Mouse (Mus musculus): ENCODE data around the gene Klhl7. TPM values are rescaled to one million over a fixed set of nuclear protein-coding genes. Genes with fewer than 3 reads are reported as not detected.

The Klhl7 gene
- polyA plus RNA-seq, 1 experiment = 0.28 TPM

GRCm38 (mm10) chr5:24107740-24108098 lies 7.3 kb downstream of the Klhl7 start:
- 63% methylated on average over 3 of the region's 3 CpGs for WGBS
- Histone ChIP-seq H3K27me3 (ENCODE audit: control insufficient read depth, insufficient read depth, low read length) (no peaks in the 10 kb centered on the region), H3K27ac (ENCODE audit: insufficient read depth, low read depth, low read length) (no peak overlapping the region), H3K4me3 (ENCODE audit: low read depth, low read length) (no peak overlapping the region), H3K4me1 (ENCODE audit: control insufficient read depth, insufficient read depth, insufficient read length, low read length) (no peaks in the 10 kb centered on the region), H3K36me3 (ENCODE audit: control insufficient read depth, insufficient read depth, low read length) (no peaks in the 10 kb centered on the region)
- TF ChIP-seq CTCF (IDR thresholded peaks at IDR 0.05; ENCODE audit: extremely low read depth, insufficient read length, insufficient replicate concordance, low read depth, low read length) = no peak
- no peak for TF ChIP-seq POLR2A (IDR thresholded peaks at IDR 0.05; ENCODE audit: low read depth, low read length)

GRCm38 (mm10) chr5:24110068-24110467 lies 9.7 kb downstream of the Klhl7 start:
- Histone ChIP-seq H3K27me3 (ENCODE audit: control insufficient read depth, insufficient read depth, low read length) (no peaks in the 10 kb centered on the region), H3K4me3 (ENCODE audit: low read depth, low read length) (no peak overlapping the region), H3K4me1 (ENCODE audit: control insufficient read depth, insufficient read depth, insufficient read length, low read length) (no peaks in the 10 kb centered on the region), H3K36me3 (ENCODE audit: control insufficient read depth, insufficient read depth, low read length) (no peaks in the 10 kb centered on the region), H3K27ac (ENCODE audit: insufficient read depth, low read depth, low read length) (no peak overlapping the region)
- WGBS = 72% methylated on average over 5 of the region's 5 CpGs
- TF ChIP-seq POLR2A (IDR thresholded peaks at IDR 0.05; ENCODE audit: low read depth, low read length) (no peak), CTCF (IDR thresholded peaks at IDR 0.05; ENCODE audit: extremely low read depth, insufficient read length, insufficient replicate concordance, low read depth, low read length) (no peak)

DNA sequence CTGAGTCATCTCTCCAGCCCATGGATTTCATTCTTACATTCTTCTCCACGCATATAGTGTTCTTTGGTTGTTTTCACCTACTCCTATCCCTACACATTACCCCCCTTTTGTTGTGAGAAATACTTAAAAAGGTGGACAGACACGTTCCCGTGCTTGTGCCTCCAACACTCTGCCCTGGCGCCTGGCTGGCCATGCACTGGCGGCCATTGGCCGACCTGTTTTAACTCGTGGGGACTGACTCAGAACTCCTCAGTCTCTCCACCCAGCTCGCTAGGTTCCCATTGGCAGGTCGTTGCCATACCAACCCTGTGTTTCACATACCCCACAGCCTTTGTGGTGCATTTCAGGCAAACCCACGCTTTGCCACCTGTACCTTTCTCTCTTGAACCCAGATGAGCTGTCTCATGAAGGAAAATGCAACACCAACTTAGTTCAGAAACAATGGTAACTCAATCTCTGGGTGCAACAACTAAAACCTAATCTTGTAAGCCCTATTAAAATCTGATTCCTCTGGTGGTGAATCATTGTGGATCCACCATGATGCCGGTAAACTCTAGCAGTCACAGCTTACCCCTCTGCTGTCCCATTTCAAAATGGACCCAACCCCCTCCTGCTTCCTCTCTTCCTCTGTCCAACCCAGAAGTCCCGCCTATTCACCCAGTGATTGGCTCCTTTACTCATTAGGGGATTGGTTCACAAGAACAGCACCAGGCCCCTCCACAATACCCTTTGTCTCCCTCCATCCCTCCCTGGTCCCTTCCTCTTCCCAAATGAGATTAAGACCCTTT lies 11.9 kb downstream of the Klhl7 start:
- no peak overlapping the region for H3K4me3 ChIP-seq (ENCODE audit: low read depth, low read length)
- H3K36me3 ChIP-seq (ENCODE audit: control insufficient read depth, insufficient read depth, low read length) = no peaks in the 10 kb centered on the region
- H3K4me1 ChIP-seq (ENCODE audit: control insufficient read depth, insufficient read depth, insufficient read length, low read length) = no peaks in the 10 kb centered on the region
- no peaks in the 10 kb centered on the region for H3K27me3 ChIP-seq (ENCODE audit: control insufficient read depth, insufficient read depth, low read length)
- H3K27ac ChIP-seq (ENCODE audit: insufficient read depth, low read depth, low read length) = no peak overlapping the region
- TF ChIP-seq POLR2A (IDR thresholded peaks at IDR 0.05; ENCODE audit: low read depth, low read length) (no peak), CTCF (IDR thresholded peaks at IDR 0.05; ENCODE audit: extremely low read depth, insufficient read length, insufficient replicate concordance, low read depth, low read length) (no peak)
- WGBS = 85% methylated on average over 12 of the region's 12 CpGs

DNA sequence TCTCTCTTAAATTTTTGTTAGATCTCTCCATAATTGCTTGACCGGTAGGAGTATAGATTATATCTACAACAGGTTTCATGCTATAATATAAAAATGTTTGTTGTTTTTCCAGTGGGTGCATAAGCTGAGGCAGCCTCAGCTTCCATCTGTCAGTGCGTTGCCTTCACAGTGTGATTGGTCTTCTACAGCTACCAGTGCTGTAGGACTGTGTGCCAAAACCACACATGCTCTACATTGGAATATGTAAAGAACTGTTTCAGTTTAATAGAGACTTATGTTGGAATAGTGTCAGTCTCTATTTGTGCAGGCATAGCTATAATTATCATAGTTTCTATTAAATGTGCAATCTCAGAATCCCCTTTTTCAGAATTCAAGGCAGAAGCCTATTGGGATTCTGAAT lies 21.8 kb downstream of the Klhl7 start:
- Histone ChIP-seq H3K4me3 (ENCODE audit: low read depth, low read length) (no peak overlapping the region), H3K36me3 (ENCODE audit: control insufficient read depth, insufficient read depth, low read length) (no peaks in the 10 kb centered on the region), H3K27ac (ENCODE audit: insufficient read depth, low read depth, low read length) (no peak overlapping the region), H3K27me3 (ENCODE audit: control insufficient read depth, insufficient read depth, low read length) (no peaks in the 10 kb centered on the region), H3K4me1 (ENCODE audit: control insufficient read depth, insufficient read depth, insufficient read length, low read length) (no peaks in the 10 kb centered on the region)
- whole genome bisulfite sequencing = 95% methylated on average over 2 of the region's 2 CpGs
- TF ChIP-seq POLR2A (IDR thresholded peaks at IDR 0.05; ENCODE audit: low read depth, low read length) (no peak), CTCF (IDR thresholded peaks at IDR 0.05; ENCODE audit: extremely low read depth, insufficient read length, insufficient replicate concordance, low read depth, low read length) (no peak)

DNA sequence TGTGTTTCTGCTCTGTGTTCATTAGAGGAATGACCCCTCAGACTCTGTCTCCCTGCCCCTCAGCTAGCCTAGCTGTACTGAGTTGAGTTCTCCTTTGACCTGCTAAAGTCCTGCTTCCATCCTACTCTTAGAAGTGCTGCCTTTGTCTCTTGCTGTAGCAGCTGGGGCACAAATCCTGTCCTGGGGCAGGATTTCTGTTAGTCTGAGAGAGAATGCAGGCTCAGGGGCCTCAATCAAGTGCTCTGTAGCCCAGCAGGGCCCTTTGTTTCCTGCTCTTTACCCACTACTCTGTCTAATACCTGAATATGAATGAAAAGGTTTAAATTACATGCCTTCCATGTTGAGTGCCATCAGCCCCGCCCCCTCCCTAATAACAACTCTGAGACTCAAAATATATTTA lies 23.8 kb downstream of the Klhl7 start:
- WGBS = 100% methylated on average over 1 of the region's 1 CpGs
- no peaks in the 10 kb centered on the region for H3K27me3 ChIP-seq (ENCODE audit: control insufficient read depth, insufficient read depth, low read length)
- H3K4me3 ChIP-seq (ENCODE audit: low read depth, low read length) = no peak overlapping the region
- H3K36me3 ChIP-seq (ENCODE audit: control insufficient read depth, insufficient read depth, low read length) = no peaks in the 10 kb centered on the region
- TF ChIP-seq CTCF (IDR thresholded peaks at IDR 0.05; ENCODE audit: extremely low read depth, insufficient read length, insufficient replicate concordance, low read depth, low read length) (no peak), POLR2A (IDR thresholded peaks at IDR 0.05; ENCODE audit: low read depth, low read length) (no peak)
- H3K27ac ChIP-seq (ENCODE audit: insufficient read depth, low read depth, low read length) = no peak overlapping the region
- no peaks in the 10 kb centered on the region for H3K4me1 ChIP-seq (ENCODE audit: control insufficient read depth, insufficient read depth, insufficient read length, low read length)

DNA sequence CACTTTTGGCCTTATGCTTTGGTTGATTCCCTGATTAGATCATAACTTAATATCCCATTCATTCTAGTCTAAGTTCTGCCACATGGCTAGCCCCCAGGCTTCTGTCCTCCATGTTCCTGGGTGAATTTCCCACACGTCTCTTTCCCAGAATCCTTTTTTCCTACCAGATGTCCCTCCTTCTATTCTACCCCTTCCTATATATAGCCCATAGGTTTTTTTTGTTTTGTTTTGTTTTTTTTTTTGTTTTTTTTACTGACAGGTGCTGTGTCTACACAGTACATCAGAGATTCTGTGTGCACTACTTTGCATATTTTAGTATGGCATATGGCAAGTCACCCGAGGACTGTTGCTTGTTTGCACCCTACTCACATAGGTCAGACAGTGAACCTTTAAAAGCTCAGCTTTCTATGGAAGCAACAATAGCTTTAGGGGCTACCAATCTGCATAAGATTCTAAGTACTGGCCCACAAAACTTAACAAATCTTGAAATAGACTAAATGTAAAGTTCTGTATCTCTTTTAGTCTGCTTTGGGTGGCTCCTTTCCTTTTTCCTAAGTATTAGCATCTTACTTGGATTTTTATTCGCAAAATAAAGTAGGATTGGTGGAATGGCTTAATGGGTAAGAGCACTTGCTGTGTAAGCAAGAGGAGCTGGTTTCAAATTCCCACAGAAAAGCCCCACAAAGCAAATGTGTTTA lies 24.3 kb downstream of the Klhl7 start:
- H3K4me1 ChIP-seq (ENCODE audit: control insufficient read depth, insufficient read depth, insufficient read length, low read length) = no peaks in the 10 kb centered on the region
- no peak overlapping the region for H3K27ac ChIP-seq (ENCODE audit: insufficient read depth, low read depth, low read length)
- no peaks in the 10 kb centered on the region for H3K36me3 ChIP-seq (ENCODE audit: control insufficient read depth, insufficient read depth, low read length)
- 80% methylated on average over 3 of the region's 3 CpGs for WGBS
- no peaks in the 10 kb centered on the region for H3K27me3 ChIP-seq (ENCODE audit: control insufficient read depth, insufficient read depth, low read length)
- no peak overlapping the region for H3K4me3 ChIP-seq (ENCODE audit: low read depth, low read length)
- TF ChIP-seq POLR2A (IDR thresholded peaks at IDR 0.05; ENCODE audit: low read depth, low read length) (no peak), CTCF (IDR thresholded peaks at IDR 0.05; ENCODE audit: extremely low read depth, insufficient read length, insufficient replicate concordance, low read depth, low read length) (no peak)

GRCm38 (mm10) chr5:24125910-24126636 lies 25.7 kb downstream of the Klhl7 start:
- TF ChIP-seq CTCF (IDR thresholded peaks at IDR 0.05; ENCODE audit: extremely low read depth, insufficient read length, insufficient replicate concordance, low read depth, low read length) (no peak), POLR2A (IDR thresholded peaks at IDR 0.05; ENCODE audit: low read depth, low read length) (no peak)
- WGBS = 85% methylated on average over 1 of the region's 1 CpGs
- H3K4me3 ChIP-seq (ENCODE audit: low read depth, low read length) = no peak overlapping the region

More at GRCm38 (mm10) chr5:24125910-24126636, 25.7 kb downstream of the Klhl7 start:
- Histone ChIP-seq H3K4me1 (ENCODE audit: control insufficient read depth, insufficient read depth, insufficient read length, low read length) (no peaks in the 10 kb centered on the region), H3K27me3 (ENCODE audit: control insufficient read depth, insufficient read depth, low read length) (no peaks in the 10 kb centered on the region), H3K27ac (ENCODE audit: insufficient read depth, low read depth, low read length) (no peak overlapping the region), H3K36me3 (ENCODE audit: control insufficient read depth, insufficient read depth, low read length) (no peaks in the 10 kb centered on the region)

All from small intestine, adult 2 months (tissue).